Mouse (Mus musculus) hindbrain, embryonic 11.5 days (tissue): ENCODE data around the gene C1ql3. TPM values are rescaled to one million over a fixed set of nuclear protein-coding genes. Genes with fewer than 3 reads are reported as not detected.

Experiments
- ATAC-seq: fragments of 200-750 bp; cut with Nextera tagmentation; 2 replicates; pipeline ENCODE4 v1.8.0; 2017; ENCODE audit warnings: mild to moderate bottlenecking, moderate TSS enrichment, moderate library complexity; ENCODE audit not compliant: low FRiP score
- DNase-seq: peaks from one replicate; pipeline ENCODE4 v3.0.0-alpha.2; 2015; ENCODE audit warnings: low spot score
- H3K27ac ChIP-seq: fragments of 300-500 bp; sonication (generic); 2 replicates; pipeline ENCODE4 v1.5.1; 2014; ENCODE audit warnings: mild to moderate bottlenecking, low read depth, low read length
- H3K27me3 ChIP-seq: fragments of 300-500 bp; sonication (generic); 2 replicates; pipeline ENCODE4 v1.6.1; 2014; ENCODE audit warnings: mild to moderate bottlenecking, low read length, moderate library complexity, mixed read lengths; ENCODE audit not compliant: control insufficient read depth, insufficient read depth
- H3K36me3 ChIP-seq: fragments of 300-500 bp; sonication (generic); 2 replicates; pipeline ENCODE4 v1.6.1; 2014; ENCODE audit warnings: mild to moderate bottlenecking, low read length, moderate library complexity, mixed read lengths; ENCODE audit not compliant: control insufficient read depth, insufficient read depth
- H3K4me1 ChIP-seq: fragments of 300-500 bp; sonication (generic); replicated peaks from 2 replicates; pipeline ENCODE4 v1.6.1; 2014; ENCODE audit warnings: low read length, mixed read lengths; ENCODE audit not compliant: control insufficient read depth, insufficient read depth
- H3K4me2 ChIP-seq: fragments of 300-500 bp; sonication (generic); replicated peaks from 2 replicates; pipeline ENCODE4 v1.6.1; 2014; ENCODE audit warnings: mild to moderate bottlenecking, low read depth, low read length
- H3K4me3 ChIP-seq: fragments of 300-500 bp; sonication (generic); 2 replicates; pipeline ENCODE4 v1.5.1; 2014; ENCODE audit warnings: low read depth, low read length
- H3K9ac ChIP-seq: fragments of 300-500 bp; sonication (generic); 2 replicates; pipeline ENCODE4 v1.6.1; 2014; ENCODE audit warnings: low read depth, low read length
- H3K9me3 ChIP-seq: fragments of 300-500 bp; sonication (generic); 2 replicates; pipeline ENCODE4 v1.6.1; 2016; ENCODE audit warnings: low read length; ENCODE audit not compliant: control insufficient read depth
- WGBS: fragments of 180-500 bp; shearing (Covaris S2); extraction: QIAGEN DNeasy Blood & Tissue Kit; methylation state at CpG from one replicate; pipeline ENCODE4 v1.1.7; 2014; 5-methylcytosine and 5-hydroxymethylcytosine counted together
- polyA plus RNA-seq: library from polyadenylated mRNA; unstranded; fragments of >200 nt; fragmentation: Nextera tagmentation; extraction: Ambion mirVana; gene quantifications from 2 replicates; pipeline ENCODE4 v1.2.1, GENCODE M21; 2014

C1ql3 gene
- polyA plus RNA-seq, result 7.9 and 8.3 TPM in 2 replicates

DNA sequence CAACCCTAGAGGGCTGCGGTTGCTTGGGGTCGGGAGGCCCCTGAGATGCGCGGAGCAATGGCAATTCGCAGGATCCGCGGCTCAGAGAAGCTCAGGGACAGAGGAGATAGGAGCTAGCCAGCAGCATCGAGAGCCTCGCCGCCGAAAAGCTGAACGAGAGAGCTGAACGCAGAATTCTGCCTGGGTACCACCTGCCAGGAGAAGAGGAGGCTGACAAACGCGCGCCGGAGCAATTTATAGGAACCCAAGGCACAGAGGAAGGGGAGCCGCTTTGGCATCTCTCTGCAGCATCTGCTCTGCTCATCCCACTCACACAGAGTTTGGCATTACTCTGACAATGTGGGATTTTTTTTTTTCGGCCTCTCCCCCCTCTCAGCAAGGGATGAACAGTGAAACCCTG lies at the start of gene C1ql3:
TSS of gene C1ql3 (minus strand) at position 335 of the 400 bp plus-strand sequence.
- H3K27ac ChIP-seq, result peak within 1 kb of the TSS; percentile 76

DNA sequence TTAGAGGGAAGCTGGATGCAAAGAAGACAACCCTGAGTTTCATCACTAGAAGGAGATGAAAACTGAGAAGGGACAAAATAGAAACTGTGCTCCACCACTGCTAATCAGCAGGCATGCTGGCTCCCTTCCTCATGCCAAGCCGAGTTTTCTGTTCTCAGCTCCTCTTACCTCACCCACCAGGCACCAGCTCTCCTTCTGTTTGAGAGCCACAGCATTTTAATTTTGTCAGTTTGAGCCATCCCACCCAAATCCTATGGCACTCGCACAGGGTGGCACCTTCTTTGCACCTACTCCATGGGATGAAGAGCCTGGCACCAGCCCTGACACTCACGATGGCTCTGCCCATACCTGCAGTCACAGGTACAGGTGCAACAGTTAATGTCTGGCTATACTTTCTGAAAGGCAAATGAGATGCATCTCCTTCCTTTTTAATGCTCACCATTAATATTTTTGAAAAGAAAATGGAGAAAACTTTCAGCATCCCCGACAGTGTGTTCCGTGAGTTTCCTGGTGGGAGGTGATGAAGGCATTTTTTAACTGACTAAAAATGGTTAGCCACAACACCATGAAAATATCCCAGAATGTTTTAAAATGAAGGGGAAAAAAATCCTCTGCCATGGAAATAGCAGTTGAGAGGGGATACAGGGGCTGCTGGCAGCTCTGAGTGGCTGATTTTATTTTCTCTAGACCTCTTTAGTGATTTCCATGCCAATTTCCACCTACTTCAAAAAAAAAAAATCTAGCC lies 49.0 kb upstream of the C1ql3 start:
- Histone ChIP-seq H3K9me3 (no peaks in the 10 kb centered on the region), H3K27me3 (no peaks in the 10 kb centered on the region), H3K4me3 (no peak overlapping the region), H3K36me3 (no peaks in the 10 kb centered on the region), H3K4me2 (no peak overlapping the region), H3K27ac (no peak overlapping the region), H3K4me1 (no peaks in the 10 kb centered on the region), H3K9ac (no peak overlapping the region)
- no peak for DNase-seq
- 87% methylated on average over 5 of the region's 5 CpGs for WGBS
- ATAC-seq, result no peak

More for the DNA sequence above, at the start of gene C1ql3:
- DNase-seq, result peak; percentile 60
- H3K27me3 ChIP-seq, result peaks cover 27% of the 10 kb centered on the region
- H3K4me3 ChIP-seq, result peak within 1 kb of the TSS; percentile 59
- 0 out of 2 replicates have a peak, but pooled peaks cover 7% of the 10 kb centered on the region for H3K4me1 ChIP-seq
- H3K4me2 ChIP-seq, result peak within 1 kb of the TSS; percentile 97
- under 1% methylated on average over 19 of the region's 19 CpGs for WGBS
- peak within 1 kb of the TSS; percentile 67 for H3K9ac ChIP-seq
- H3K36me3 ChIP-seq, result no peaks in the 10 kb centered on the region
- ATAC-seq, result no peak
- no peaks in the 10 kb centered on the region for H3K9me3 ChIP-seq

DNA sequence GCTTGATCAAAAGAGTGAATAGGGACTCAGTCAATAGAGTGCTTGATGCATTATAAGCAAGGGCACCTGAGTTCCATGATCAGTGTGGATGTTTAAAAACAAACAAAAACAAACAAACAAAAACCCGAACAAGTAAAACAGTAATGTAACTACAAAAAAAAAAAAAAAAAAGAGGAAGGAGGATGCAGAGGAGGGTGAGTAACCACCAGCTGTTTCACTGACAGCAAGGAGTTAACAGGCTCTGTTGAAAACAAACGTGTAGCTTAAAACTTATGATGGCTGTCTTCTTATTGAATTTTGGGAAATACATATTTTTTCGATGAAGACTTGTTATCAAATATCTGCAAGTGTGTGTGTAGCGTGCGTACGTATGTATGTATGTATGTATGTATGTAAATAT lies 37.0 kb upstream of the C1ql3 start:
- WGBS, result 88% methylated on average over 6 of the region's 6 CpGs
- no peak overlapping the region for H3K27ac ChIP-seq
- no peaks in the 10 kb centered on the region for H3K27me3 ChIP-seq
- H3K4me3 ChIP-seq, result no peak overlapping the region
- H3K9ac ChIP-seq, result no peak overlapping the region
- no peaks in the 10 kb centered on the region for H3K4me1 ChIP-seq
- H3K4me2 ChIP-seq, result no peak overlapping the region
- H3K9me3 ChIP-seq, result no peaks in the 10 kb centered on the region
- DNase-seq (no peak), ATAC-seq (no peak)
- H3K36me3 ChIP-seq, result no peaks in the 10 kb centered on the region

DNA sequence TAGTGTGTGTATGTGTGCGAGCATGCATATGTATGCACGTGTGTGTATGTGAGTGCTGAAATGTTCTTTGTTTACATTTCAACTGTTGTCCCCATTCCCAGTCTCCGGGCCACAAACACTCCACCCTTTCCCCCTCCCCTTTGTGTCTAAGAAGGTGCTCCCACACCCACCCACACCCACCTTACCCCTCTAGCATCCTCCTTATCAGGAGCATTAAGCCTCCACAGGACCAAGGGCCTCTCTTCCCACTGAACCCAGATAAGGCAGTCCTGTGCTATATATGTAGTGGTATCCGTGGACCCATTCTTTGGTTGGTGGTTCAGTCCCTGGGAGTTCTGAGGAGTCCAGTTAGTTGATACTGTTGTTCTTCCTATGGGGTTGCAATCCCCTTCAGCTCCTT lies 32.9 kb upstream of the C1ql3 start:
- 92% methylated on average over 4 of the region's 4 CpGs for WGBS
- Histone ChIP-seq H3K36me3 (no peaks in the 10 kb centered on the region), H3K27me3 (no peaks in the 10 kb centered on the region), H3K4me1 (no peaks in the 10 kb centered on the region), H3K9me3 (no peaks in the 10 kb centered on the region), H3K4me3 (no peak overlapping the region), H3K27ac (no peak overlapping the region), H3K4me2 (no peak overlapping the region), H3K9ac (no peak overlapping the region)
- ATAC-seq, result no peak
- DNase-seq, result no peak

DNA sequence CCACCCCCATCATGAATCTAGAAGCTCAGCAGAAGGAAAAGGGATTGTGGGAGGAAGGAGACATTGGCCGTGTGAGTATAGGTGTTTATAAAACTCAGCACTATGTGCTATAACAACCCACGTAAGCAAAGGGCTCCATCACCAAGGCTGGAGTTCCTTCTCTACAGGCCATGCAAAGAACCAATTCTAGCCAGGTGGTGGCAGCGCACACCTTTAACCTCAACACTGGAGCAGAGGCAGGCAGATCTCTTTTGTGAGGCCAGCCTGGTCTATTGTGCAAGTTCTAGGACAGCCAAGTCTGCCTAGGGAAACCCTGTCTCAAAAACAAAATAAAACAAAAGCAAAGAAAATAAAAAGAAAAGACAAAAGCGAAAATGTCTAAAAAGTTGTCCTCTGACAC lies 28.2 kb upstream of the C1ql3 start:
- DNase-seq (no peak), ATAC-seq (no peak)
- Histone ChIP-seq H3K4me1 (no peaks in the 10 kb centered on the region), H3K9ac (no peak overlapping the region), H3K9me3 (no peaks in the 10 kb centered on the region), H3K4me2 (no peak overlapping the region), H3K4me3 (no peak overlapping the region), H3K27me3 (no peaks in the 10 kb centered on the region), H3K36me3 (no peaks in the 10 kb centered on the region), H3K27ac (no peak overlapping the region)
- WGBS, result 89% methylated on average over 4 of the region's 4 CpGs

DNA sequence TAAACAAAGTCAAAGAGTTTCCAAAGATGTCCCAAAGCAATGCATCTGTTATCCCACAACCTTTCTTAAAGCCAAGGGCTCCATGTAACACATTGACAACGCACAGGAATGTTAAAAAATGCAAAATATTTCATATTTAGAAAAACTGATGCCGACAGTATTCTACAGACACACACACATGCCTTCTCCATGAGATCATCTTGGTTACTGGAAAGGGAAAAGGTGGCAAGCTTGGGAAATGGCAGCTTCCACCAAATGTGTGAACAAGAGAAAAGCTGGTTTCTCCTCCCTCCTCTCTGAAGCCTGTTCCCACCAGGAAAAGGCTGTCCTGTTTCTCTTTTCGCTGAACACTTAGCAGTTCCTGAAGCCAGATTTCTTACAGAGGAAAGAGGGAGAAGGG lies 27.2 kb upstream of the C1ql3 start:
- Histone ChIP-seq H3K4me2 (no peak overlapping the region), H3K4me3 (no peak overlapping the region), H3K9ac (no peak overlapping the region), H3K27me3 (no peaks in the 10 kb centered on the region), H3K36me3 (no peaks in the 10 kb centered on the region), H3K4me1 (no peaks in the 10 kb centered on the region), H3K9me3 (no peaks in the 10 kb centered on the region), H3K27ac (no peak overlapping the region)
- ATAC-seq, result no peak
- WGBS, result 86% methylated on average over 3 of the region's 3 CpGs
- no peak for DNase-seq

DNA sequence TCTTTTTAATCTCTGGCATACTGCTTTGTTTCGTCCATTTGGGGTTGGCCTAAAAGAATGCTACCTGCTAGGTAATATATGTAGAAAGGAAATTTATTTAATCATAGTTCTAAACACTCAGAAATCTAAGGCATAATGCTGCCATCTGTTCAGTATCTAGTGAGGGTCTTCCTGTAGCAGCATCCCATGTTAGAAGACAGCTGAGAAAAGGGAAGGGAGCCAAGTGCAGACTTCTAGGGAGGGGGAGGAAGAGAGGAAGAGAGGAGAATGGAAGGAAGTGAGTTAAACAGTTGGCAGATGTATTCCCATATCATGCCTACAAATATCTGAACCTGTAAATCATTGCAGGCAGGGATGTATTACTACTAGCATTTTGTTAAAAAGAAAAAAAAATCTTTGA lies 7.3 kb upstream of the C1ql3 start:
- Histone ChIP-seq H3K4me2 (no peak overlapping the region), H3K4me1 (no peaks in the 10 kb centered on the region), H3K9me3 (no peaks in the 10 kb centered on the region), H3K4me3 (no peak overlapping the region), H3K9ac (no peak overlapping the region), H3K27me3 (no peaks in the 10 kb centered on the region; the same call in 1 of the 2 replicates), H3K36me3 (no peaks in the 10 kb centered on the region), H3K27ac (no peak overlapping the region)
- ATAC-seq, result no peak
- WGBS, result 86% methylated on average over 1 of the region's 1 CpGs
- no peak for DNase-seq

DNA sequence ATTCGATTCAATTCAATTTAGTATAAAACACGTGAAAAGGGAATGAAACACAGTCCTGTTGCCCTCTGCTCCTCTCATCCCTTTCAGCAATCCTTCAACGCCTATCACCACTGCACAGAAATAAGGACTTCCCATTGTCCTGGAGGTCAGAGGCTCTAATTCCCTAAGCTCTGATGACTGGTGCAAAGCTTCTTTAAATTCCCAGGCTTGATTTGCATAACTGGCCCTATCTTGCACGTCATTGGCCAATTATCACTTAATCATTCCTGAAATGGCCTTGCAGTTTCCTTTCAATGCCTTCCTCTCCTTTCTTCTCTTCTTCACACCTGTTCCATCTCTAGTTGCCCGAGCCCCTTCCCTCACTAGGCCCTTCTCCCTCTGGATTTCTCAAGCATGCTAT lies 6.8 kb upstream of the C1ql3 start:
- no peak overlapping the region for H3K4me2 ChIP-seq
- 32% methylated on average over 5 of the region's 5 CpGs for WGBS
- H3K4me3 ChIP-seq, result no peak overlapping the region
- ATAC-seq (no peak), DNase-seq (no peak)
- no peak overlapping the region for H3K27ac ChIP-seq
- no peaks in the 10 kb centered on the region; the same call in 1 of the 2 replicates for H3K27me3 ChIP-seq
- H3K9me3 ChIP-seq, result no peaks in the 10 kb centered on the region
- H3K4me1 ChIP-seq, result no peaks in the 10 kb centered on the region
- H3K9ac ChIP-seq, result no peak overlapping the region
- no peaks in the 10 kb centered on the region for H3K36me3 ChIP-seq

DNA sequence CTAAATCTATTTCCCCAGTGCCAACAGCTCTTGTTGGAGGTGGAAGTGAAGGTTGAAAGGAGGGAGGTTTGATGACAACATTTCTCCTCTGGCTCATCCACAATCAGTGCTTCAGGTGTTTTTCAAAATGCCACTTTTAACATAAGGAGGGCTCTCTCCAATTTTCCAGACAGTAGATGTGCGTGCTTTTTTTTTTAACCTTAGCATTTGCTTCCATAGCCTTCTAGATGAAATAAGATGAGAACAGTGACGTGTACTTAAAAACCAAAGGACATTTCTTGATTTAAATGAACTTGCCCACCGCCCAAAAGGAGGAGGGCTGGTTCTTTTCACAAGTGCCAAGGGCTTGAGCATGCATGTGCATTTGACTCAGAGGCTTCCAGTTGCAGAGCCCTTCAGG lies 367 bp upstream of the C1ql3 start:
- DNase-seq, result peak; percentile 7
- Histone ChIP-seq H3K27ac (no peak overlapping the region), H3K4me1 (0 out of 2 replicates have a peak, but pooled peaks cover 7% of the 10 kb centered on the region), H3K36me3 (no peaks in the 10 kb centered on the region), H3K4me2 (peak overlapping the region; percentile 97; the same call in 1 of the 2 replicates), H3K4me3 (no peak overlapping the region), H3K9ac (no peak overlapping the region), H3K27me3 (peaks cover 27% of the 10 kb centered on the region), H3K9me3 (no peaks in the 10 kb centered on the region)
- ATAC-seq, result no peak
- 31% methylated on average over 3 of the region's 3 CpGs for WGBS
